ENCODE assay signal across 27 mouse cellular contexts in the genomic region with DNA sequence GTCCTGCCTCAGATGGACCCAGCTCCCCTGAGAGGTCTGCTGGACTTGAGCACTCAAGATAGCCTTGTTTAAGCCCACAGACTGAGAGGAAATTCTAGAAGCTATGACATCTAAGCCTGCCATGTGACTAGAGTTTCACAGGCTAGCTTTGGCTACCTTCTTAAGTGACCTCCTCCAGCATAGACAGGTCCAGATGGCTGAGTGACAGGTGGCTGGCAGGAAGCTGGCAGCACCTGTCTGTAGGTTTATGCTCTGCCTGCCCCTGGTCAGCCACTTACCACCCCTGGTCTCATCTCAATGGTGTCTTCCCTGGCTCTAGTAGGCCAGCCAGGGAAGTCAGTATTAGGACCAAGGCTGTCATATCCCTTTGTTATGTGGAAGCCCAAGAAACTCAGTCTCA.
"Had no signal": no experiment of that assay in that cellular context is flagged by ENCODE, and none has a peak within 500 bp of the region (broad histone marks: within the 10 kb centered on the region; RNA-seq: fewer than 3 reads in every experiment).

No protein-coding gene starts in this region.

- H3K9ac ChIP-seq: embryonic facial prominence, embryonic 12.5 days; embryonic facial prominence, embryonic 13.5 days; embryonic facial prominence, embryonic 15.5 days; forebrain, embryonic 12.5 days; forebrain, embryonic 13.5 days; forebrain, embryonic 15.5 days; forebrain, postnatal 0 days had no signal

- DNase-seq: cerebellum, adult 18-20 months; cerebellum, adult 8-10 months; cerebellum, adult 9-10 months; cerebellum, adult 9-11 months; cerebellum, postnatal 14 days; cerebellum, postnatal 25 days; cerebellum, postnatal 36 days; embryo, embryonic 11 days; forebrain, postnatal 0 days; gastrocnemius, postnatal 10 days; gastrocnemius, postnatal 14 days; gastrocnemius, postnatal 25 days; gastrocnemius, postnatal 36 days; heart, adult 11 months; heart, adult 18-20 months; heart, adult 2 months had no signal

- H3K4me2 ChIP-seq: embryonic facial prominence, embryonic 12.5 days; embryonic facial prominence, embryonic 13.5 days; embryonic facial prominence, embryonic 15.5 days; forebrain, embryonic 12.5 days; forebrain, embryonic 13.5 days; forebrain, embryonic 15.5 days had no signal

- H3K4me3 ChIP-seq: embryonic facial prominence, embryonic 10.5 days; embryonic facial prominence, embryonic 12.5 days; embryonic facial prominence, embryonic 13.5 days; embryonic facial prominence, embryonic 15.5 days; erythroblast, embryonic 14.5 days; forebrain, embryonic 10.5 days; forebrain, embryonic 12.5 days; forebrain, embryonic 13.5 days; forebrain, embryonic 15.5 days; heart, adult 2 months had no signal

- H3K27me3 ChIP-seq: embryonic facial prominence, embryonic 12.5 days; embryonic facial prominence, embryonic 15.5 days; forebrain, embryonic 12.5 days; forebrain, embryonic 13.5 days; forebrain, embryonic 15.5 days had no signal

- H3K36me3 ChIP-seq: embryonic facial prominence, embryonic 10.5 days; embryonic facial prominence, embryonic 12.5 days; embryonic facial prominence, embryonic 13.5 days; embryonic facial prominence, embryonic 15.5 days; forebrain, embryonic 10.5 days; forebrain, embryonic 12.5 days; forebrain, embryonic 15.5 days had no signal

- H3K9me3 ChIP-seq: embryonic facial prominence, embryonic 10.5 days; embryonic facial prominence, embryonic 12.5 days; embryonic facial prominence, embryonic 15.5 days; forebrain, embryonic 10.5 days; forebrain, embryonic 12.5 days; forebrain, embryonic 13.5 days; forebrain, embryonic 15.5 days had no signal

- ATAC-seq: forebrain, embryonic 13.5 days; forebrain, embryonic 14.5 days; forebrain, embryonic 15.5 days; forebrain, embryonic 16.5 days; forebrain, postnatal 0 days had no signal

- H3K4me1 ChIP-seq: embryonic facial prominence, embryonic 12.5 days had no signal

- H3K27ac ChIP-seq: embryonic facial prominence, embryonic 10.5 days; embryonic facial prominence, embryonic 12.5 days; embryonic facial prominence, embryonic 13.5 days; embryonic facial prominence, embryonic 15.5 days; forebrain, embryonic 10.5 days; forebrain, embryonic 12.5 days; forebrain, embryonic 13.5 days; forebrain, embryonic 15.5 days; heart, adult 2 months had no signal
